Mouse (Mus musculus) lung, adult 2 months (tissue): ENCODE results near the gene Nisch.

Experiments
- CTCF ChIP-seq: fragments of 200-500 bp; IDR thresholded peaks from 2 replicates; pipeline ENCODE4 v1.5.1; 2011; ENCODE audit warnings: mild to moderate bottlenecking, low read length, control low read depth; ENCODE audit not compliant: insufficient read depth
- POLR2A ChIP-seq: fragments of 200-500 bp; IDR thresholded peaks from 2 replicates; pipeline ENCODE4 v1.6.1; 2011; ENCODE audit warnings: low read depth, mild to moderate bottlenecking, control low read depth, low read length, borderline replicate concordance; ENCODE audit errors: extremely low read depth

- no peak for TF ChIP-seq CTCF
- TF ChIP-seq POLR2A, result peak; percentile 40; the same call in 1 of the 2 replicates
These were observed 16.6 kb upstream of the Nisch start for GRCm38 (mm10) chr14:31233070-31233995.
